Mouse (Mus musculus) left cerebral cortex, adult 8-10 months (tissue): ENCODE data around the gene Syngap1. TPM values are rescaled to one million over a fixed set of nuclear protein-coding genes. Genes with fewer than 3 reads are reported as not detected.

ENCODE experiments used
- microRNA-seq, 2 experiments: library from miRNA; unstranded; fragments of <30 nt; microRNA quantifications; one replicate each; pipeline ENCODE4 v1.2.0; 2022
- total RNA-seq, 4 experiments: library from RNA; stranded (reverse); gene quantifications; 2 replicates each; pipeline ENCODE4 v1.2.4; 2022

Syngap1 gene
- total RNA-seq, 4 experiments from 2014 or later: 329 to 367 (median 348) TPM

Small RNA genes within 50 kb of the gene (microRNA-seq; reads per million reads assigned to microRNA genes)
- gene Gm27775 (0 reads per million in 2 experiments), gene Mir3083 (13.9 to 27.1 reads per million in 2 experiments), gene Mir6968 (4.2 to 7.4 reads per million in 2 experiments)

Other genes starting within 250 kb of the Syngap1 start
- gene Crebrf, start 225.6 kb upstream of the Syngap1 start, total RNA-seq: 100 to 1,000 TPM; 167 to 219 (median 192) TPM
- 10 to 100 TPM; 31.9 to 35.4 (median 33.2) TPM for gene Bnip1, start 160.2 kb upstream of the Syngap1 start, total RNA-seq
- gene Nkx2-5, start 96.2 kb upstream of the Syngap1 start, total RNA-seq: not detected
- gene Kifc5b, start 24.2 kb upstream of the Syngap1 start, total RNA-seq: 1 to 10 TPM; 2.8 to 4.9 (median 3.5) TPM
- gene Phf1, start 8.2 kb upstream of the Syngap1 start, total RNA-seq: 10 to 100 TPM; 37.2 to 42.2 (median 38.0) TPM
- 100 to 1,000 TPM in 2 of 4 experiments, 10 to 100 TPM in 2; 86.5 to 102 (median 97.7) TPM for gene Cuta, start 1.7 kb upstream of the Syngap1 start, total RNA-seq
- gene Zbtb9, start 31.9 kb downstream of the Syngap1 start, total RNA-seq: 10 to 100 TPM; 13.1 to 15.9 (median 14.7) TPM
- gene Bak1, start 87.8 kb downstream of the Syngap1 start, total RNA-seq: 10 to 100 TPM; 12.8 to 17.7 (median 14.5) TPM
- 1 to 10 TPM; 3.7 to 5.3 (median 3.8) TPM for gene Itpr3, start 116.1 kb downstream of the Syngap1 start, total RNA-seq
- 100 to 1,000 TPM; 226 to 249 (median 237) TPM for gene Uqcc2, start 192.7 kb downstream of the Syngap1 start, total RNA-seq
- 1 to 10 TPM in 3 of 4 experiments, under 1 TPM in 1; 0.74 to 2.6 (median 1.6) TPM for gene Ip6k3, start 226.5 kb downstream of the Syngap1 start, total RNA-seq